8 mouse cellular contexts compared by ENCODE assay signal in genomic region chr12:99644966-99645365, GRCm38 (mm10).
DNase-seq lines count a peak whose midpoint lies in the region; ATAC-seq and TF ChIP-seq lines count a peak whose summit lies in the region.

No protein-coding gene starts in this region.

- no peak for DNase-seq in heart, postnatal 0 days (ENCODE audit: low spot score)
- no peak for DNase-seq in heart, adult 18-20 months
- peak; percentile 24 for DNase-seq in R1 (ENCODE audit: low read depth, low spot score)
- DNase-seq in gastrocnemius, postnatal 25 days, result no peak
- DNase-seq in adrenal gland, adult 2 months, result no peak
- DNase-seq in adrenal gland, adult 8-10 months, result no peak

- H3K4me3 ChIP-seq in heart, postnatal 0 days (ENCODE audit: low read depth, low read length), result no peak overlapping the region
- no peak overlapping the region for H3K4me3 ChIP-seq in hindbrain, embryonic 13.5 days
- no peak overlapping the region for H3K4me3 ChIP-seq in midbrain, embryonic 12.5 days

- no peaks in the 10 kb centered on the region for H3K27me3 ChIP-seq in heart, postnatal 0 days (ENCODE audit: control insufficient read depth, insufficient read depth, low read length)
- no peaks in the 10 kb centered on the region for H3K27me3 ChIP-seq in hindbrain, embryonic 13.5 days
- H3K27me3 ChIP-seq in midbrain, embryonic 12.5 days, result no peaks in the 10 kb centered on the region; the same call in 1 of the 2 replicates

- no peaks in the 10 kb centered on the region; the same call in 1 of the 2 replicates for H3K4me1 ChIP-seq in heart, postnatal 0 days (ENCODE audit: control insufficient read depth, insufficient read depth)
- H3K4me1 ChIP-seq in hindbrain, embryonic 13.5 days (replicated peaks), result peaks cover 15% of the 10 kb centered on the region
- H3K4me1 ChIP-seq in midbrain, embryonic 12.5 days, result peaks cover 16% of the 10 kb centered on the region

- 87% methylated on average over 37 of the region's 37 CpGs for WGBS in heart, postnatal 0 days
- 96% methylated on average over 37 of the region's 37 CpGs for WGBS in hindbrain, embryonic 13.5 days
- WGBS in midbrain, embryonic 12.5 days, result 96% methylated on average over 37 of the region's 37 CpGs

- no peak for TF ChIP-seq EP300 in heart, postnatal 0 days (IDR thresholded peaks at IDR 0.05; ENCODE audit: low read depth)

- ATAC-seq in heart, postnatal 0 days (ENCODE audit: insufficient read depth, low read depth), result peak; percentile 98
- peak; percentile 88 for ATAC-seq in hindbrain, embryonic 13.5 days (ENCODE audit: low FRiP score)
- ATAC-seq in midbrain, embryonic 12.5 days (ENCODE audit: low FRiP score, low read depth), result peak; percentile 77; the same call in 1 of the 2 replicates

- no peak for TF ChIP-seq CTCF in heart, postnatal 0 days (IDR thresholded peaks at IDR 0.05; ENCODE audit: low read depth)

- no peak overlapping the region for H3K9ac ChIP-seq in heart, postnatal 0 days (replicated peaks; ENCODE audit: low read depth, low read length)
- H3K9ac ChIP-seq in hindbrain, embryonic 13.5 days, result no peak overlapping the region
- no peak overlapping the region for H3K9ac ChIP-seq in midbrain, embryonic 12.5 days (replicated peaks)

- peaks cover 20% of the 10 kb centered on the region for H3K9me3 ChIP-seq in heart, postnatal 0 days (replicated peaks; ENCODE audit: control insufficient read depth, low read length)
- peaks cover 29% of the 10 kb centered on the region for H3K9me3 ChIP-seq in hindbrain, embryonic 13.5 days
- H3K9me3 ChIP-seq in midbrain, embryonic 12.5 days, result peaks cover 28% of the 10 kb centered on the region

- H3K36me3 ChIP-seq in heart, postnatal 0 days (replicated peaks; ENCODE audit: control insufficient read depth, insufficient read depth, low read length), result no peaks in the 10 kb centered on the region
- no peaks in the 10 kb centered on the region for H3K36me3 ChIP-seq in hindbrain, embryonic 13.5 days
- no peaks in the 10 kb centered on the region for H3K36me3 ChIP-seq in midbrain, embryonic 12.5 days

- no peak overlapping the region for H3K4me2 ChIP-seq in heart, postnatal 0 days (ENCODE audit: low read depth, low read length)
- no peak overlapping the region for H3K4me2 ChIP-seq in hindbrain, embryonic 13.5 days
- H3K4me2 ChIP-seq in midbrain, embryonic 12.5 days (replicated peaks), result no peak overlapping the region

- no peak overlapping the region for H3K27ac ChIP-seq in heart, postnatal 0 days (ENCODE audit: low read depth)
- H3K27ac ChIP-seq in hindbrain, embryonic 13.5 days, result no peak overlapping the region
- H3K27ac ChIP-seq in midbrain, embryonic 12.5 days (replicated peaks), result no peak overlapping the region
